Mouse (Mus musculus) stomach, postnatal 0 days (tissue): ENCODE data around the gene Mrtfb. TPM values are rescaled to one million over a fixed set of nuclear protein-coding genes. Genes with fewer than 3 reads are reported as not detected.

Experiments used
- ATAC-seq: fragments of 200-750 bp; cut with Nextera tagmentation; 2 replicates; pipeline ENCODE4 v1.8.0; 2017; ENCODE audit not compliant: low FRiP score, low TSS enrichment
- DNase-seq: peaks from one replicate; pipeline ENCODE4 v3.0.0-alpha.2; 2016; ENCODE audit warnings: low spot score
- H3K27ac ChIP-seq: fragments of 300-500 bp; sonication (generic); replicated peaks from 2 replicates; pipeline ENCODE4 v1.5.1; 2014; ENCODE audit warnings: mild to moderate bottlenecking, control low read depth
- H3K27me3 ChIP-seq: fragments of 300-500 bp; sonication (generic); 2 replicates; pipeline ENCODE4 v1.6.1; 2014; ENCODE audit warnings: low read length; ENCODE audit not compliant: control insufficient read depth, insufficient read depth
- H3K36me3 ChIP-seq: fragments of 300-500 bp; sonication (generic); 2 replicates; pipeline ENCODE4 v1.6.1; 2014; ENCODE audit warnings: low read length, mixed read lengths; ENCODE audit not compliant: control insufficient read depth, insufficient read depth
- H3K4me1 ChIP-seq: fragments of 300-500 bp; sonication (generic); replicated peaks from 2 replicates; pipeline ENCODE4 v1.6.1; 2014; ENCODE audit warnings: antibody characterized with exemption; ENCODE audit not compliant: control insufficient read depth, insufficient read depth
- H3K4me2 ChIP-seq: fragments of 300-500 bp; sonication (generic); replicated peaks from 2 replicates; pipeline ENCODE4 v1.6.1; 2014; ENCODE audit warnings: low read depth, mild to moderate bottlenecking, control low read depth, moderate library complexity
- H3K4me3 ChIP-seq: fragments of 300-500 bp; sonication (generic); 2 replicates; pipeline ENCODE4 v1.5.1; 2014; ENCODE audit warnings: low read depth, low read length, control low read depth
- H3K9ac ChIP-seq: fragments of 300-500 bp; sonication (generic); 2 replicates; pipeline ENCODE4 v1.6.1; 2014; ENCODE audit warnings: mild to moderate bottlenecking, low read length, control low read depth, mixed read lengths
- H3K9me3 ChIP-seq: fragments of 300-500 bp; sonication (generic); 2 replicates; pipeline ENCODE4 v1.6.1; 2016; ENCODE audit warnings: low read length; ENCODE audit not compliant: control insufficient read depth
- CTCF ChIP-seq: IDR thresholded peaks from 2 replicates; pipeline ENCODE4 v1.5.1; 2016; ENCODE audit warnings: antibody characterized with exemption, low read depth, mild to moderate bottlenecking, moderate library complexity
- EP300 ChIP-seq: optimal IDR thresholded peaks from 2 replicates; pipeline ENCODE3; 2016; ENCODE audit warnings: antibody characterized with exemption
- WGBS: fragments of 180-500 bp; shearing (Covaris S2); extraction: QIAGEN DNeasy Blood & Tissue Kit; methylation state at CpG from one replicate; pipeline ENCODE4 v1.1.7; 2014; 5-methylcytosine and 5-hydroxymethylcytosine counted together
- polyA plus RNA-seq: library from polyadenylated mRNA; unstranded; fragments of >200 nt; fragmentation: Nextera tagmentation; extraction: Ambion mirVana; gene quantifications from 2 replicates; pipeline ENCODE4 v1.2.1, GENCODE M21; 2015

Mrtfb gene
- polyA plus RNA-seq, 1 experiment from 2014 or later, result 12.5 TPM

DNA sequence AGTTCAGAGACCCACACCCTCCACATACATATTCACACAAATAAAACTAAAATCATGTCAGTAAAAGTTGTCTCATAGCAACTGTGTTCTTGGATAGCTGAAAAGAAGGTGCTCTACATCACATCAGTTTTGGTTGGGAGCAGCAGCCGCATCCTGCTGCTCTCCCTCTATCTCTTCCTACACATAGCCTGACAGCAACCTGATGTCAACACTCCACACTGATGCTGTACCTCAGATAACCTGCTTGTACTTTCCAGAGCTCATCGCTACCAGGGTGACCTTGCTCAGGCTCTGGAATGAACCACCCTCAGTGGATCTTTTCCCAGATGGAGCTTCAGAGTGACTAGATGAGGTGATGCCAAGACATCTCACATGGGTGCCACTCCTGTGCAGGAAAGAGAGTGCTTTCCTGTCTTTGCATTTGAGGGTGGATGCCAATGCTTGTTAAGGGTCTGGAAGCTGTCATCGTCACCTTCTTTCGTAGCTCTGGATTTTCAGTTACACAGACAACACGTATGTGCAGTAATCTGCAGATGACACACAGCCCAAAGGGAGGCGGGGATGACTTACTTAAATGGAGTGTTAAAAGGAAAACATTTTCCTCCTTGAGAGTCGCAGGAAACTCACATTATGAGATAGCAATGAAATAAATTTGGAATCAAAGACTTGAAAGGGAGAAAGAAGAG lies 173.8 kb downstream of the Mrtfb start:
- H3K4me3 ChIP-seq, result no peak overlapping the region
- H3K4me2 ChIP-seq, result no peak overlapping the region
- 84% methylated on average over 7 of the region's 7 CpGs for WGBS
- H3K4me1 ChIP-seq, result no peaks in the 10 kb centered on the region
- no peak overlapping the region for H3K9ac ChIP-seq
- TF ChIP-seq CTCF (no peak), EP300 (no peak)
- ATAC-seq, result no peak
- no peaks in the 10 kb centered on the region for H3K27me3 ChIP-seq
- H3K27ac ChIP-seq, result no peak overlapping the region
- no peaks in the 10 kb centered on the region for H3K36me3 ChIP-seq
- DNase-seq, result no peak
- H3K9me3 ChIP-seq, result no peaks in the 10 kb centered on the region

DNA sequence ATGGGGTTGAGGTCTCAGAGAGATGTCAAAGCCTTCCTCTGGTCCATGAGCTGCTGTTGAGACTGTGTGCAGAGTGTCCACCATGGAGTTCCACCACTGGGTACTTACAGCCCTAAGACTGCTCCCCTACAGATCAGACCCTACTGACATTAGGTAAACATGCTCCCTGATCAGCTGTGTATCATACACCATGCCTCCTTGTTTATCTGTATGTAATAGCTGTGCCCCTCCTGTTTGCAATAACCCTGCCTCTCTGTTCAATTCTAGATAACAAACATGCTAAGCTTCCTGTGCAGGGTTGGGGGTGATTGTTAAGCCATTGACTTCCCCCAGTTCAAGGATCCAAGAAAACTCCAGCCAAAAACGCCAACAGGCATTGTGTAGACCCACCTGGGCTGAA lies 174.7 kb downstream of the Mrtfb start:
- H3K4me2 ChIP-seq, result no peak overlapping the region
- H3K4me3 ChIP-seq, result no peak overlapping the region
- H3K27me3 ChIP-seq, result no peaks in the 10 kb centered on the region
- H3K9me3 ChIP-seq, result no peaks in the 10 kb centered on the region
- H3K4me1 ChIP-seq, result no peaks in the 10 kb centered on the region
- no peak overlapping the region for H3K27ac ChIP-seq
- TF ChIP-seq CTCF, result no peak
- no peak for TF ChIP-seq EP300
- no peak overlapping the region for H3K9ac ChIP-seq
- WGBS, result 44% methylated on average over 1 of the region's 1 CpGs
- DNase-seq, result no peak
- ATAC-seq, result no peak
- H3K36me3 ChIP-seq, result no peaks in the 10 kb centered on the region

DNA sequence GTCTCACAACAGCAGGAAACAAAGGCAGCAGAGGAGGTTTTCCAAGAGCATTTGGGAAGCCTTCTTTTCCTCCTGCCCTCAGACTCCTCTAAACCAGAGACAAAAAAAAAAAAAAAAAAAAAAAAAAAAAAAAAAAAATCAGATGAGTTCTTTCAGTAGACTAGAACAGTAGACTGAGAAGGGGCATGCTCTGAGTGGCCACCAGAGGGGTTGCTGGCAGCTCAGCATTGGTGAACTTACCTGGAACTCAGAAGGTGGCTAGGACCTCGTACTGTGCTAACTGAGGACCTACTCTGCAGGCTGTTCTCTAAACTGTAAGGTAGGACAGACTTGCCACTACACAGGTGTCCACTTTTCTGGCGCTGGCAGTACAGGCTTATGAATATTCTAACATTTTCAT lies 179.3 kb downstream of the Mrtfb start:
- H3K27ac ChIP-seq, result no peak overlapping the region
- H3K9me3 ChIP-seq, result no peaks in the 10 kb centered on the region
- H3K27me3 ChIP-seq, result no peaks in the 10 kb centered on the region
- H3K4me1 ChIP-seq, result no peaks in the 10 kb centered on the region
- no peak overlapping the region for H3K4me2 ChIP-seq
- 88% methylated on average over 2 of the region's 2 CpGs for WGBS
- no peak overlapping the region for H3K9ac ChIP-seq
- no peak overlapping the region for H3K4me3 ChIP-seq
- ATAC-seq, result no peak
- TF ChIP-seq EP300 (no peak), CTCF (no peak)
- no peaks in the 10 kb centered on the region for H3K36me3 ChIP-seq
- DNase-seq, result no peak

DNA sequence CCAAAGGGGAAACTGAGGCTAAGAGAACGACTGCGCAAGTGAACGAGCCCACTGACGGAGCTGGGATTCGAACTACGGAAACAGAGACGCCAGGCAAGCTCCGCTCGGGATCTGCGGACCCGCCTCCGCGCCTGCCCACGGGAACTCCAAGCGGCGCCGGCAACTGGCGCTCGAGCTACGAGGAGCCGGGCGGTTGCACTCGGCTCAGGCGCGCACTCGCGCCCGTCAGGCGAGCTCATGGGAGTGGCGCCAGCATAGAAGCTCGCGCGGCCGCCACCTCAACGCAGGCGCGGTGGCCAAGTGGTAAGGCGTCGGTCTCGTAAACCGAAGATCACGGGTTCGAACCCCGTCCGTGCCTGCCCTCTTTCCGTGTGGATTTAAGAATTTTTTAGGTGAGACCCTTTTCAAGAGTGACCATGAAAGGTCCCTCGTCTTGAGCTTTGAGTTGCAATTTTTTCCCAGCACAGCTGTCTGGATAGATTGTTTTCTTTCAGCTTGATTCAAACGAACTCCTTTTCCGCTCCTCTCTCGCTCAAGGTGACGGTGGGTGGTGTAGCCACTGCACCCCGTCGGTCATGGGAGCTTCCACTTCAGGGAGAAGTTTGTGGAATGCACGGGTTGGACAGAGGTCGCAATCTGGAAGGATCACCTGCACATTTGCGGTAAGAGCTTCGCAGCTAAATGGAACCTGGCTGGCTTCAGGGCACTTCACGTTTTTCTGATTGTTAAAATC lies 180.9 kb downstream of the Mrtfb start:
- ATAC-seq, result peak; percentile 95
- Histone ChIP-seq H3K9me3 (no peaks in the 10 kb centered on the region), H3K4me3 (peak overlapping the region; percentile 63), H3K27me3 (no peaks in the 10 kb centered on the region), H3K4me2 (peak overlapping the region; percentile 83), H3K4me1 (no peaks in the 10 kb centered on the region), H3K9ac (peak overlapping the region; percentile 68), H3K36me3 (no peaks in the 10 kb centered on the region), H3K27ac (peak overlapping the region; percentile 78)
- TF ChIP-seq CTCF (peak; percentile 35), EP300 (no peak)
- peak; percentile 97 for DNase-seq
- under 1% methylated on average over 58 of the region's 58 CpGs for WGBS

DNA sequence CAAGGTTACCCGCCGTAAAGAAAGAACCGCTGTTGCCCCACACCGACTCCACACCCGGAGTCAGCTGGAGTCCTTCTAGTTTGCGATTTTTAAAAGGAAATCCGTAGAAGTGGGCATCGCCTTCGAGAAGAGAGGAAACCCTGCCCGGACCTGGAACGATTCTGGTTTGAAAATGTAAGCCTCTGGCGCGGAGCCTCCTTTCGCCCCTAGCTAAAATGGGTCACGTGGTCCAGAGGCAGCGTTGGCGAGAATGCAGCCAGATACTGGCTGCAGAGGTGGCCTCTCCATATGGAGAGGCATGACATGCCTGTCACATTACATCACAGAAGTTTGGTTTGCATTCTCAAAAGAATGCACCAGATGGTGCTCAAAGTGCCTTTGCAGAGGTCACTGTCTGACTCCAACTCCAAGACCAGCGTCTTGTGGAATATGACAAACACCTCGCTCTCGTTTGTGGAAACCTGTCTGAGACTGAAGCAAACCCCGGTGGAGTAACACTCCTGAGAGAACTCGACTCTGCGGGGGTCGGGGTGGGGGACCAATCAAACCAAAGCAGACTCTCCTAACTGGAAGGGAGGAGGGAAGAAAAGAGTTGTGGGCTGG lies 181.6 kb downstream of the Mrtfb start:
- Histone ChIP-seq H3K4me1 (no peaks in the 10 kb centered on the region), H3K27ac (peak overlapping the region; percentile 78), H3K4me3 (peak overlapping the region; percentile 63), H3K27me3 (no peaks in the 10 kb centered on the region), H3K9ac (peak overlapping the region; percentile 68), H3K9me3 (no peaks in the 10 kb centered on the region), H3K4me2 (peak overlapping the region; percentile 83), H3K36me3 (no peaks in the 10 kb centered on the region)
- under 1% methylated on average over 24 of the region's 24 CpGs for WGBS
- peak; percentile 64 for DNase-seq
- peak; percentile 59 for ATAC-seq
- TF ChIP-seq CTCF, result peak; percentile 71
- TF ChIP-seq EP300, result no peak

DNA sequence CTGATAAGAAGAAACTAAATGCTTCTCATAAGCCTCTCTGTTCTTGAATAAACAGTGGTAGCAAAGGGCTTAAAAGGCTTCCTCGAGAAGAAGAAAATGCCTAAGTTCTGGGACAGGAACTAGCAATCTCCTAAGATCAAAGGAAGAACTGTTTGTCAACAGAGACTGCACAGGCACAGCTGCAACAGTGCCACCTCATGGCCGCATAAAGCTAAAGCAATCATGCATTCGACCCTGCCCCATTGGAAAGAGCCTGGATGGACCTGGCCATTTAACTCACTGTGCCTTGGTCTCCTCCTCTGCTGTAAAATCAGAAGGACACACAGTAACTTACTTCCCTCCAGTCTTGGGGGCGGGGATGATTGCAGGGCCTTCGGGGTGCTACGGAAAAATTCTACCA lies 184.2 kb downstream of the Mrtfb start:
- Histone ChIP-seq H3K27me3 (no peaks in the 10 kb centered on the region), H3K4me3 (no peak overlapping the region), H3K27ac (no peak overlapping the region), H3K9me3 (no peaks in the 10 kb centered on the region), H3K36me3 (no peaks in the 10 kb centered on the region), H3K4me2 (no peak overlapping the region), H3K4me1 (no peaks in the 10 kb centered on the region), H3K9ac (no peak overlapping the region)
- TF ChIP-seq CTCF (peak; percentile 88), EP300 (no peak)
- DNase-seq, result peak; percentile 55
- no peak for ATAC-seq
- WGBS, result 39% methylated on average over 6 of the region's 6 CpGs
